Mouse (Mus musculus) intestine, embryonic 15.5 days (tissue): Measurements from ENCODE around the gene Mrnip. TPM values are rescaled to one million over a fixed set of nuclear protein-coding genes. Genes with fewer than 3 reads are reported as not detected.

ENCODE experiments used
- ATAC-seq: fragments of 200-750 bp; cut with Nextera tagmentation; 2 replicates; pipeline ENCODE4 v1.8.0; 2017; ENCODE audit warnings: moderate TSS enrichment, moderate library complexity
- H3K27ac ChIP-seq: fragments of 300-500 bp; sonication (generic); 2 replicates; pipeline ENCODE4 v1.5.1; 2015; ENCODE audit warnings: mild to moderate bottlenecking, inconsistent platforms
- H3K27me3 ChIP-seq: fragments of 300-500 bp; sonication (generic); replicated peaks from 2 replicates; pipeline ENCODE4 v1.6.1; 2015; ENCODE audit warnings: inconsistent platforms
- H3K36me3 ChIP-seq: fragments of 300-500 bp; sonication (generic); 2 replicates; pipeline ENCODE4 v1.6.1; 2015; ENCODE audit warnings: inconsistent platforms
- H3K4me1 ChIP-seq: fragments of 300-500 bp; sonication (generic); replicated peaks from 2 replicates; pipeline ENCODE4 v1.6.1; 2015; ENCODE audit warnings: inconsistent platforms
- H3K4me2 ChIP-seq: fragments of 300-500 bp; sonication (generic); replicated peaks from 2 replicates; pipeline ENCODE4 v1.6.1; 2015; ENCODE audit warnings: mild to moderate bottlenecking, inconsistent platforms
- H3K4me3 ChIP-seq: fragments of 300-500 bp; sonication (generic); replicated peaks from 2 replicates; pipeline ENCODE4 v1.5.1; 2015; ENCODE audit warnings: inconsistent platforms
- H3K9ac ChIP-seq: fragments of 300-500 bp; sonication (generic); 2 replicates; pipeline ENCODE4 v1.6.1; 2015; ENCODE audit warnings: inconsistent platforms
- H3K9me3 ChIP-seq: fragments of 300-500 bp; sonication (generic); 2 replicates; pipeline ENCODE4 v1.6.1; 2016; ENCODE audit warnings: inconsistent platforms
- WGBS: fragments of 180-500 bp; shearing (Covaris S2); methylation state at CpG from one replicate; pipeline ENCODE4 v1.1.7; 2015; 5-methylcytosine and 5-hydroxymethylcytosine counted together
- polyA plus RNA-seq: library from polyadenylated mRNA; unstranded; fragments of >200 nt; fragmentation: Nextera tagmentation; extraction: Ambion mirVana; gene quantifications from 2 replicates; pipeline ENCODE4 v1.2.1, GENCODE M21; 2015

Gene Mrnip
- polyA plus RNA-seq, 1 experiment from 2014 or later = 9.6 TPM

GRCm38 (mm10) chr11:50210505-50211151, 36.4 kb downstream of the Mrnip start, which contains the start of the genes Sqstm1 and Mgat4b:
Gene Sqstm1, minus strand, starts transcription at chr11:50210827.
Gene Mgat4b, plus strand, starts transcription at chr11:50210890.
- Histone ChIP-seq H3K27me3 (no peaks in the 10 kb centered on the region), H3K9ac (peak within 1 kb of the TSS; percentile 97), H3K27ac (peak within 1 kb of the TSS; percentile 99), H3K4me2 (peak within 1 kb of the TSS; percentile 67), H3K4me1 (peaks cover 20% of the 10 kb centered on the region; the same call in 1 of the 2 replicates), H3K9me3 (no peaks in the 10 kb centered on the region), H3K36me3 (peaks cover 21% of the 10 kb centered on the region), H3K4me3 (peak within 1 kb of the TSS; percentile 96)
- under 1% methylated on average over 48 of the region's 48 CpGs for WGBS
- ATAC-seq = peak; percentile 80

- Histone ChIP-seq H3K4me3 (peak overlapping the region; percentile 96), H3K4me2 (peak overlapping the region; percentile 67), H3K36me3 (peaks cover 12% of the 10 kb centered on the region), H3K9me3 (no peaks in the 10 kb centered on the region), H3K27me3 (no peaks in the 10 kb centered on the region), H3K4me1 (peaks cover 24% of the 10 kb centered on the region), H3K9ac (0 out of 2 replicates have a peak overlapping the region, but pooled peaks have one; percentile 97), H3K27ac (no peak overlapping the region)
- WGBS = 94% methylated on average over 3 of the region's 3 CpGs
- no peak for ATAC-seq
These were observed 37.2 kb downstream of the Mrnip start for GRCm38 (mm10) chr11:50211322-50212059.

GRCm38 (mm10) chr11:50212060-50212739, 38.0 kb downstream of the Mrnip start:
- H3K36me3 ChIP-seq = peaks cover 5% of the 10 kb centered on the region

GRCm38 (mm10) chr11:50212848-50213758, 38.9 kb downstream of the Mrnip start:
- H3K9me3 ChIP-seq = no peaks in the 10 kb centered on the region
- H3K9ac ChIP-seq = no peak overlapping the region
- peaks cover 29% of the 10 kb centered on the region for H3K4me1 ChIP-seq
- 44% methylated on average over 11 of the region's 11 CpGs for WGBS
- no peak overlapping the region for H3K4me2 ChIP-seq
- H3K4me3 ChIP-seq = no peak overlapping the region
- peak; percentile 40 for ATAC-seq
- no peaks in the 10 kb centered on the region for H3K36me3 ChIP-seq
- no peaks in the 10 kb centered on the region for H3K27me3 ChIP-seq
- H3K27ac ChIP-seq = 0 out of 2 replicates have a peak overlapping the region, but pooled peaks have one; percentile 48

More at GRCm38 (mm10) chr11:50212060-50212739, 38.0 kb downstream of the Mrnip start:
- Histone ChIP-seq H3K4me1 (peaks cover 25% of the 10 kb centered on the region), H3K9me3 (no peaks in the 10 kb centered on the region), H3K27me3 (no peaks in the 10 kb centered on the region), H3K27ac (no peak overlapping the region), H3K9ac (no peak overlapping the region), H3K4me2 (no peak overlapping the region), H3K4me3 (no peak overlapping the region)
- WGBS = 67% methylated on average over 3 of the region's 3 CpGs
- no peak for ATAC-seq

- Histone ChIP-seq H3K4me2 (no peak overlapping the region), H3K27ac (no peak overlapping the region), H3K9ac (no peak overlapping the region), H3K9me3 (no peaks in the 10 kb centered on the region), H3K4me1 (peaks cover 28% of the 10 kb centered on the region), H3K27me3 (no peaks in the 10 kb centered on the region), H3K36me3 (no peaks in the 10 kb centered on the region), H3K4me3 (no peak overlapping the region)
- ATAC-seq = no peak
- WGBS = 85% methylated on average over 6 of the region's 6 CpGs
These were observed 40.4 kb downstream of the Mrnip start for GRCm38 (mm10) chr11:50214631-50215030.

GRCm38 (mm10) chr11:50215633-50216032, 41.4 kb downstream of the Mrnip start:
- Histone ChIP-seq H3K27me3 (no peaks in the 10 kb centered on the region), H3K4me2 (peak overlapping the region; percentile 24), H3K9ac (no peak overlapping the region), H3K36me3 (no peaks in the 10 kb centered on the region), H3K27ac (no peak overlapping the region), H3K4me3 (no peak overlapping the region), H3K9me3 (no peaks in the 10 kb centered on the region), H3K4me1 (peaks cover 28% of the 10 kb centered on the region)
- whole genome bisulfite sequencing = 25% methylated on average over 9 of the region's 9 CpGs
- ATAC-seq = no peak

GRCm38 (mm10) chr11:50216724-50217366, 42.6 kb downstream of the Mrnip start:
- Histone ChIP-seq H3K27ac (no peak overlapping the region), H3K4me3 (no peak overlapping the region), H3K9ac (no peak overlapping the region), H3K27me3 (no peaks in the 10 kb centered on the region), H3K9me3 (no peaks in the 10 kb centered on the region), H3K36me3 (no peaks in the 10 kb centered on the region), H3K4me1 (peaks cover 23% of the 10 kb centered on the region), H3K4me2 (no peak overlapping the region)
- 74% methylated on average over 4 of the region's 4 CpGs for WGBS
- no peak for ATAC-seq

GRCm38 (mm10) chr11:50217811-50218210, 43.6 kb downstream of the Mrnip start:
- no peak overlapping the region for H3K27ac ChIP-seq
- H3K27me3 ChIP-seq = no peaks in the 10 kb centered on the region
- H3K9ac ChIP-seq = no peak overlapping the region
- H3K36me3 ChIP-seq = no peaks in the 10 kb centered on the region
- peaks cover 24% of the 10 kb centered on the region for H3K4me1 ChIP-seq
- WGBS = 66% methylated on average over 4 of the region's 4 CpGs
- H3K4me2 ChIP-seq = no peak overlapping the region
- no peak for ATAC-seq
- no peaks in the 10 kb centered on the region for H3K9me3 ChIP-seq
- H3K4me3 ChIP-seq = no peak overlapping the region

- Histone ChIP-seq H3K9me3 (no peaks in the 10 kb centered on the region), H3K4me1 (peaks cover 26% of the 10 kb centered on the region), H3K4me2 (no peak overlapping the region), H3K27me3 (no peaks in the 10 kb centered on the region), H3K36me3 (no peaks in the 10 kb centered on the region), H3K9ac (no peak overlapping the region), H3K4me3 (no peak overlapping the region), H3K27ac (no peak overlapping the region)
- WGBS = 55% methylated on average over 2 of the region's 2 CpGs
- no peak for ATAC-seq
These were observed 45.6 kb downstream of the Mrnip start for GRCm38 (mm10) chr11:50219833-50220232.

- Histone ChIP-seq H3K27me3 (no peaks in the 10 kb centered on the region), H3K4me2 (peak overlapping the region; percentile 94; the same call in 1 of the 2 replicates), H3K27ac (no peak overlapping the region), H3K9me3 (no peaks in the 10 kb centered on the region), H3K36me3 (no peaks in the 10 kb centered on the region), H3K4me3 (no peak overlapping the region), H3K9ac (no peak overlapping the region), H3K4me1 (peaks cover 30% of the 10 kb centered on the region)
- no peak for ATAC-seq
- 61% methylated on average over 7 of the region's 7 CpGs for WGBS
These were observed 48.5 kb downstream of the Mrnip start for GRCm38 (mm10) chr11:50222559-50223276.
